Mouse (Mus musculus): ENCODE results near the gene 9430015G10Rik. TPM values are rescaled to one million over a fixed set of nuclear protein-coding genes. Genes with fewer than 3 reads are reported as not detected.

9430015G10Rik gene
- polyA plus RNA-seq, 1 experiment = 34.3 TPM

- WGBS = 72% methylated on average over 9 of the region's 9 CpGs
- TF ChIP-seq CTCF (IDR thresholded peaks at IDR 0.05; ENCODE audit: borderline replicate concordance, insufficient read depth, low read depth, low read length) (no peak), POLR2A (IDR thresholded peaks at IDR 0.05; ENCODE audit: borderline replicate concordance, insufficient read depth, low read length) (no peak)
- no peak for DNase-seq
- H3K4me3 ChIP-seq (replicated peaks; ENCODE audit: insufficient read depth, low read depth, low read length) = no peak overlapping the region
- H3K4me1 ChIP-seq (ENCODE audit: control insufficient read depth, insufficient read depth, low read length) = no peaks in the 10 kb centered on the region
- no peaks in the 10 kb centered on the region for H3K27me3 ChIP-seq (ENCODE audit: control insufficient read depth, insufficient read depth, low read length)
- H3K27ac ChIP-seq (ENCODE audit: insufficient read depth, low read length) = no peak overlapping the region
These were observed 56.7 kb downstream of the 9430015G10Rik start for GRCm38 (mm10) chr4:156166477-156166876.

GRCm38 (mm10) chr4:156168611-156169010 is 58.8 kb downstream of the 9430015G10Rik start:
- TF ChIP-seq CTCF (IDR thresholded peaks at IDR 0.05; ENCODE audit: borderline replicate concordance, insufficient read depth, low read depth, low read length) = no peak
- TF ChIP-seq POLR2A (IDR thresholded peaks at IDR 0.05; ENCODE audit: borderline replicate concordance, insufficient read depth, low read length) = no peak
- no peak overlapping the region for H3K4me3 ChIP-seq (replicated peaks; ENCODE audit: insufficient read depth, low read depth, low read length)
- no peak overlapping the region for H3K27ac ChIP-seq (ENCODE audit: insufficient read depth, low read length)
- no peaks in the 10 kb centered on the region for H3K27me3 ChIP-seq (ENCODE audit: control insufficient read depth, insufficient read depth, low read length)
- 89% methylated on average over 8 of the region's 8 CpGs for WGBS
- no peaks in the 10 kb centered on the region for H3K4me1 ChIP-seq (ENCODE audit: control insufficient read depth, insufficient read depth, low read length)
- no peak for DNase-seq

- Histone ChIP-seq H3K27ac (ENCODE audit: insufficient read depth, low read length) (no peak overlapping the region), H3K4me3 (replicated peaks; ENCODE audit: insufficient read depth, low read depth, low read length) (no peak overlapping the region), H3K27me3 (ENCODE audit: control insufficient read depth, insufficient read depth, low read length) (no peaks in the 10 kb centered on the region), H3K4me1 (ENCODE audit: control insufficient read depth, insufficient read depth, low read length) (no peaks in the 10 kb centered on the region)
- whole genome bisulfite sequencing = 89% methylated on average over 10 of the region's 10 CpGs
- DNase-seq = no peak
- no peak for TF ChIP-seq POLR2A (IDR thresholded peaks at IDR 0.05; ENCODE audit: borderline replicate concordance, insufficient read depth, low read length)
- TF ChIP-seq CTCF (IDR thresholded peaks at IDR 0.05; ENCODE audit: borderline replicate concordance, insufficient read depth, low read depth, low read length) = no peak
These were observed 59.3 kb downstream of the 9430015G10Rik start for GRCm38 (mm10) chr4:156169129-156169528.

GRCm38 (mm10) chr4:156171828-156172227 is 62.0 kb downstream of the 9430015G10Rik start:
- TF ChIP-seq CTCF (IDR thresholded peaks at IDR 0.05; ENCODE audit: borderline replicate concordance, insufficient read depth, low read depth, low read length) (no peak), POLR2A (IDR thresholded peaks at IDR 0.05; ENCODE audit: borderline replicate concordance, insufficient read depth, low read length) (no peak)
- Histone ChIP-seq H3K27ac (ENCODE audit: insufficient read depth, low read length) (no peak overlapping the region), H3K27me3 (ENCODE audit: control insufficient read depth, insufficient read depth, low read length) (no peaks in the 10 kb centered on the region), H3K4me1 (ENCODE audit: control insufficient read depth, insufficient read depth, low read length) (no peaks in the 10 kb centered on the region), H3K4me3 (replicated peaks; ENCODE audit: insufficient read depth, low read depth, low read length) (no peak overlapping the region)
- 76% methylated on average over 11 of the region's 11 CpGs for WGBS
- DNase-seq = no peak

Other genes starting within 250 kb of the 9430015G10Rik start
- 0.87 and 1.0 TPM in 2 replicates for gene Tas1r3, start 246.6 kb upstream of the 9430015G10Rik start, polyA plus RNA-seq (2012; rRNA removed)
- gene Cptp, start 240.5 kb upstream of the 9430015G10Rik start, polyA plus RNA-seq (2012; rRNA removed) = 40.5 and 45.1 TPM in 2 replicates
- gene Ints11, start 240.4 kb upstream of the 9430015G10Rik start, polyA plus RNA-seq (2012; rRNA removed) = 50.1 and 52.2 TPM in 2 replicates
- gene Pusl1, start 218.2 kb upstream of the 9430015G10Rik start, polyA plus RNA-seq (2012; rRNA removed) = 69.9 and 70.1 TPM in 2 replicates
- gene Acap3, start 218.2 kb upstream of the 9430015G10Rik start, polyA plus RNA-seq (2012; rRNA removed) = 98.5 and 99.2 TPM in 2 replicates
- 78.4 and 83.8 TPM in 2 replicates for gene Ube2j2, start 166.2 kb upstream of the 9430015G10Rik start, polyA plus RNA-seq (2012; rRNA removed)
- 16.8 and 22.1 TPM in 2 replicates for gene C1qtnf12, start 147.7 kb upstream of the 9430015G10Rik start, polyA plus RNA-seq (2012; rRNA removed)
- 10.8 and 11.4 TPM in 2 replicates for gene B3galt6, start 117.3 kb upstream of the 9430015G10Rik start, polyA plus RNA-seq (2012; rRNA removed)
- 136 and 142 TPM in 2 replicates for gene Sdf4, start 117.1 kb upstream of the 9430015G10Rik start, polyA plus RNA-seq (2012; rRNA removed)
- 3.6 and 5.2 TPM in 2 replicates for gene Tnfrsf4, start 96.1 kb upstream of the 9430015G10Rik start, polyA plus RNA-seq (2012; rRNA removed)
- gene Tnfrsf18, start 83.8 kb upstream of the 9430015G10Rik start, polyA plus RNA-seq (2012; rRNA removed) = 0.10 and 0.11 TPM in 2 replicates
- gene Ttll10, start 50.6 kb upstream of the 9430015G10Rik start, polyA plus RNA-seq (2012; rRNA removed) = 0.11 and 0.32 TPM in 2 replicates
- 2.0 and 2.1 TPM in 2 replicates for gene Rnf223, start 20.5 kb downstream of the 9430015G10Rik start, polyA plus RNA-seq (2012; rRNA removed)
- gene Agrn, start 87.5 kb downstream of the 9430015G10Rik start, polyA plus RNA-seq (2012; rRNA removed) = 109 and 111 TPM in 2 replicates
- 3.5 and 4.8 TPM in 2 replicates for gene Isg15, start 90.8 kb downstream of the 9430015G10Rik start, polyA plus RNA-seq (2012; rRNA removed)
- gene AW011738, start 93.3 kb downstream of the 9430015G10Rik start, polyA plus RNA-seq (2012; rRNA removed) = 6.6 and 6.8 TPM in 2 replicates
- gene Perm1, start 105.9 kb downstream of the 9430015G10Rik start, polyA plus RNA-seq (2012; rRNA removed) = 1.3 and 1.4 TPM in 2 replicates
- 93.4 and 101 TPM in 2 replicates for gene Plekhn1, start 124.9 kb downstream of the 9430015G10Rik start, polyA plus RNA-seq (2012; rRNA removed)
- 73.5 and 75.9 TPM in 2 replicates for gene Noc2l, start 126.0 kb downstream of the 9430015G10Rik start, polyA plus RNA-seq (2012; rRNA removed)
- 1.7 and 1.8 TPM in 2 replicates for gene Samd11, start 145.7 kb downstream of the 9430015G10Rik start, polyA plus RNA-seq (2012; rRNA removed)
- not detected in 2 replicates for gene Vmn2r-ps159, start 221.1 kb downstream of the 9430015G10Rik start, polyA plus RNA-seq (2012; rRNA removed)